Mouse (Mus musculus) left cerebral cortex, postnatal 25 days (tissue): ENCODE data around the gene Bex6. TPM values are rescaled to one million over a fixed set of nuclear protein-coding genes. Genes with fewer than 3 reads are reported as not detected.

Experiments used
- total RNA-seq, 2 experiments: library from RNA; stranded (reverse); gene quantifications; 2 replicates each; pipeline ENCODE4 v1.2.3; 2021

The Bex6 gene
- total RNA-seq, 2 experiments from 2014 or later, result not detected

Other genes starting within 250 kb of the Bex6 start
- 10 to 100 TPM; 23.3 to 25.1 TPM for gene Pigz, start 246.0 kb upstream of the Bex6 start, total RNA-seq
- 10 to 100 TPM; 45.3 to 47.3 TPM for gene 0610012G03Rik, start 231.3 kb upstream of the Bex6 start, total RNA-seq
- 10 to 100 TPM; 50.9 to 53.8 TPM for gene Ncbp2, start 231.3 kb upstream of the Bex6 start, total RNA-seq
- gene Senp5, start 176.5 kb upstream of the Bex6 start, total RNA-seq, result 10 to 100 TPM; 45.1 to 46.0 TPM
- gene Pak2, start 100.5 kb upstream of the Bex6 start, total RNA-seq, result 10 to 100 TPM; 25.6 to 26.0 TPM
- 10 to 100 TPM; 23.9 to 27.1 TPM for gene Pigx, start 80.1 kb upstream of the Bex6 start, total RNA-seq
- 10 to 100 TPM; 74.3 to 74.5 TPM for gene Cep19, start 80.0 kb upstream of the Bex6 start, total RNA-seq
- 1 to 10 TPM; 7.9 to 8.9 TPM for gene Nrros, start 14.2 kb upstream of the Bex6 start, total RNA-seq
- gene Fbxo45, start 67.3 kb downstream of the Bex6 start, total RNA-seq, result 10 to 100 TPM; 46.8 to 49.6 TPM
- gene Wdr53, start 67.4 kb downstream of the Bex6 start, total RNA-seq, result 10 to 100 TPM; 11.8 to 12.6 TPM
- gene Smco1, start 91.6 kb downstream of the Bex6 start, total RNA-seq, result under 1 TPM in 1 of 2 experiments, not detected in 1; 0.50 TPM
- gene Rnf168, start 97.6 kb downstream of the Bex6 start, total RNA-seq, result 10 to 100 TPM; 27.7 TPM
- gene Ubxn7, start 152.4 kb downstream of the Bex6 start, total RNA-seq, result 10 to 100 TPM; 46.8 to 50.1 TPM
- gene Tm4sf19, start 220.7 kb downstream of the Bex6 start, total RNA-seq, result under 1 TPM in 1 of 2 experiments, not detected in 1; 0.27 TPM
- gene Tctex1d2, start 239.9 kb downstream of the Bex6 start, total RNA-seq, result 10 to 100 TPM; 11.2 to 14.1 TPM